Mouse (Mus musculus): Measurements from ENCODE around the gene Olfr288. TPM values are rescaled to one million over a fixed set of nuclear protein-coding genes. Genes with fewer than 3 reads are reported as not detected.

Gene Olfr288
- total RNA-seq, 2 experiments from 2014 or later: not detected

- DNase-seq: peak; percentile 58 to 69
- intact Hi-C loops (cut with DNase I): no loop called here
These were observed 27.4 kb downstream of the Olfr288 start for GRCm38 (mm10) chr15:98167645-98168621.

GRCm38 (mm10) chr15:98166963-98167644 lies 28.2 kb downstream of the Olfr288 start, which contains the start of gene Ccdc184:
TSS of gene Ccdc184 (plus strand) at chr15:98167158.
- intact Hi-C loops (cut with DNase I): no loop called here

GRCm38 (mm10) chr15:98165525-98165924 lies 29.8 kb downstream of the Olfr288 start, which contains the start of gene Asb8:
TSS of gene Asb8 (minus strand) at chr15:98165625.
- no peak for DNase-seq
- intact Hi-C loops (cut with DNase I): no loop called here

More at GRCm38 (mm10) chr15:98166963-98167644, 28.2 kb downstream of the Olfr288 start, which contains the start of gene Ccdc184:
- DNase-seq: no peak

- intact Hi-C loops (cut with DNase I): no loop called here
- DNase-seq: peak in 1 of 2 experiments; percentile 18
These were observed 32.8 kb downstream of the Olfr288 start for GRCm38 (mm10) chr15:98162561-98162960.

GRCm38 (mm10) chr15:98161026-98161805 lies 34.1 kb downstream of the Olfr288 start:
- intact Hi-C loops (cut with DNase I): no loop called here
- no peak for DNase-seq

- DNase-seq: no peak
- intact Hi-C loops (cut with DNase I): no loop called here
These were observed 38.1 kb downstream of the Olfr288 start for GRCm38 (mm10) chr15:98157253-98157652.

GRCm38 (mm10) chr15:98155944-98156343 lies 39.4 kb downstream of the Olfr288 start:
- intact Hi-C loops (cut with DNase I): no loop called here
- no peak for DNase-seq

- DNase-seq: no peak
These were observed 40.1 kb downstream of the Olfr288 start for GRCm38 (mm10) chr15:98155272-98155671.

GRCm38 (mm10) chr15:98154631-98155030 lies 40.7 kb downstream of the Olfr288 start:
- no peak for DNase-seq
- intact Hi-C loops (cut with DNase I): loop anchor here (5.0 kb wide), 1 partner anchor 192 kb away; the partner anchor contains the start of gene Tmem106c

More at GRCm38 (mm10) chr15:98155272-98155671, 40.1 kb downstream of the Olfr288 start:
- intact Hi-C loops (cut with DNase I): no loop called here

DNA sequence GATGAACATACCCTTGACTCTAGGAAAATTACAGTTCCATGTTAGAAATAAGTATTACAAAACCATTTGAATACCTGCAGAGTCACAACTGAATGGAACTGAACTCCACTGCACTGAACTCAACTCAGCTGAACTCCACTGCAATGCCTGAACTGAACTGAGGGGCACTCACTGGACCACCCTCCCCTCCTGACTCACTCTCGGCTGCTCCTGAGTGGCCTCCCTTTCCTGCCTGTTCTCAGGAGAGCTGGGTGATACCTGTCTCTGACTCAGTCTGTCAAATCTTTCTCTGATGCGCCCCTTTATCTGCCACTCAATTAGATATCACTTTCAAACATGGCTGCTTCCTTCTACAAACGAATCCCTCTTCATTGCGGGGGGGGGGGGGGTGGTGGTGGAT lies 41.2 kb downstream of the Olfr288 start:
- no peak for DNase-seq
- intact Hi-C loops (cut with DNase I): loop anchor here (5.0 kb wide), 1 partner anchor 192 kb away; the partner anchor contains the start of gene Tmem106c

GRCm38 (mm10) chr15:98153625-98154024 lies 41.7 kb downstream of the Olfr288 start:
- DNase-seq: no peak
- intact Hi-C loops (cut with DNase I): loop anchor here (1.0 to 5.0 kb wide), 2 partner anchors 64 to 191 kb away; partner anchors contain the start of gene Tmem106c

DNA sequence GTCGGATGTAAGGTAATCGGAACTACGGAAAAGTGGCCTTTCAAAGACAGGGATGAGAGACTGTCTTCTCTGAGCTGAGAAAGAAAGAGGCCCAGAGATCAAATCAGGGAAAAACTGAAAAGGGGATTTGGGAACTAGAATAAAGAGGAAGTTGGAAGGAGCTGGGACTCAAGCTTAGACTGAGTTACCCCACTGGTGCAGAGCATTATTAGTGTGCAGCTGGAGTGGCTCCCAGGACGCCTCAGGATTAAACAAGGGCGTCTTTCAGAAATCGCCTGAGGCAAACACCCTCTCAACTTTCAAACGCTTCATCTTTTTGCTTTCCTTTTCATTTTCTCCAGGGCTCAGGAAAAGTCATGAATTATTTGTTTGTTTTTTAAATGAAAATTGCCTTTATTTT lies 42.4 kb downstream of the Olfr288 start:
- intact Hi-C loops (cut with DNase I): loop anchor here (1.0 to 5.0 kb wide), 2 partner anchors 64 to 191 kb away; partner anchors contain the start of gene Tmem106c
- no peak for DNase-seq

- peak; percentile 42 to 59 for DNase-seq
- intact Hi-C loops (cut with DNase I): no loop called here
These were observed 46.2 kb downstream of the Olfr288 start for GRCm38 (mm10) chr15:98149166-98149602.

- intact Hi-C loops (cut with DNase I): no loop called here
- DNase-seq: no peak
These were observed 47.0 kb downstream of the Olfr288 start for GRCm38 (mm10) chr15:98148356-98148755.

GRCm38 (mm10) chr15:98145559-98146181 lies 49.7 kb downstream of the Olfr288 start:
- peak; percentile 92 to 93 for DNase-seq
- intact Hi-C loops (cut with DNase I): loop anchor here (2.0 kb wide), 1 partner anchor 37 kb away; no protein-coding TSS in a partner anchor

- intact Hi-C loops (cut with DNase I): loop anchor here (2.0 kb wide), 1 partner anchor 36 kb away; no protein-coding TSS in a partner anchor
- no peak for DNase-seq
These were observed 50.4 kb downstream of the Olfr288 start for GRCm38 (mm10) chr15:98144861-98145507.

- no peak for DNase-seq
- intact Hi-C loops (cut with DNase I): no loop called here
These were observed 52.8 kb downstream of the Olfr288 start for GRCm38 (mm10) chr15:98142515-98142914.

GRCm38 (mm10) chr15:98140809-98141208 lies 54.5 kb downstream of the Olfr288 start:
- no peak for DNase-seq
- intact Hi-C loops (cut with DNase I): no loop called here

GRCm38 (mm10) chr15:98139763-98140162 lies 55.6 kb downstream of the Olfr288 start:
- no peak for DNase-seq
- intact Hi-C loops (cut with DNase I): no loop called here
